Mouse (Mus musculus): ENCODE measurements around the gene Olfr1115. TPM values are rescaled to one million over a fixed set of nuclear protein-coding genes. Genes with fewer than 3 reads are reported as not detected.

The Olfr1115 gene
- not detected in 2 replicates for polyA plus RNA-seq (2012; rRNA removed)

DNA sequence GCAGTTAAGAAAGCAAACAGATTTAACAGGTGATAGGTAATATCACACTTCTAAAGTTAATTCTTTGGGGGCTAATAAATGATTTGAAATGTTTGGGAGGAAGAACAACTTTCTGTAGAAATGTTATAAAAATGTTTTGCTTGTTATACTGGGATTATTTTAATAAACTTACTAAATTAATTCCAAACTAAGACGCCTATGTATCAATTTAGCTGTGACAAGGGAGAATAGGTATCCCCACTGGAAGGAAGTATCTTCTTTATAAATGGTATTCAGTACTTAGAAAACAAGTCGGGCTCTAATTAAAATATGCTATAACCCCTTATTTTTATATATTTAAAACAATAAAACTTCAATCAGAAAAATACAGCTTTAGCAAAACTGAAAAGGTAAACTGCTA is at the start of gene Olfr1115:
Gene Olfr1115 (plus strand): TSS at position 301 of the 400 bp plus-strand sequence.

DNA sequence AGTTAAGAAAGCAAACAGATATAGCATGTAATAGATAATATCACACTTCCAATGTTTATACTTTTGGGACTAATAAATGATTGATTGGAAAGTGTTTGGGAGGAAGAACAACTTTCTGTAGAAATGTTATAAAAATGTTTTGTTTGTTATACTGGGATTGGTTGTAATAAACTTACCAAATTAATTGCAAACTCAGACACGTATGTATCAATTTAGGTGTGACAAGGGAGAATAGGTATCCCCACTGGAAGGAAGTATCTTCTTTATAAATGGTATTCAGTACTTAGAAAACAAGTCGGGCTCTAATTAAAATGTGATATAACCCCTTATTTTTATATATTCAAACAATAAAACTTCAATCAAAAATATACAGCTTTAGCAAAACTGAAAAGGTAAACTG is 39.1 kb upstream of the Olfr1115 start, which contains the start of gene Olfr1113:
Gene Olfr1113 (plus strand): TSS at position 301 of the 400 bp plus-strand sequence.

DNA sequence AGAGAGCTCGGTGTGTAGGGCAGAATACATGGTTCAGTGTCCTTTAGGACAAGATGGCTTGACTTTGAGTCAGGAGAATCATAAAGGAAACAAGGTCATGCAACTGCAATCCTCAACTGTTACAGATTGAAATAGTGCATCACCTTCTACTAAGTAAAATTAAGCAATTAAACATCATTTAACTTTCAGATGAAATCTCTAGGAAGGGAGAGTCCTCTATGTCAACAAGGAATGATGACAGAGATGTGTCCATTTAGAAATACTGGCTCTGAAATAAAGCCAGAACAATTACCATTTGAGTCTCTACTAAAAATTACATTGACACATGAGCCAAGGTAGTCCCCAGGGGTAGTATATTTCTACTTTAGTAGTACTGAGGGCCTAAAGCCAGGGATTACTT is 19.4 kb downstream of the Olfr1115 start, which contains the start of gene Olfr1116:
Gene Olfr1116 (plus strand): TSS at position 301 of the 400 bp plus-strand sequence.

Other genes with a start within 250 kb of the Olfr1115 start
- gene Olfr1102, start 249.6 kb upstream of the Olfr1115 start, polyA plus RNA-seq (2012; rRNA removed), result not detected in 2 replicates
- not detected in 2 replicates for gene Olfr1104, start 220.9 kb upstream of the Olfr1115 start, polyA plus RNA-seq (2012; rRNA removed)
- not detected in 2 replicates for gene Olfr1105, start 211.5 kb upstream of the Olfr1115 start, polyA plus RNA-seq (2012; rRNA removed)
- not detected in 2 replicates for gene Olfr1106, start 195.7 kb upstream of the Olfr1115 start, polyA plus RNA-seq (2012; rRNA removed)
- gene Olfr1107, start 172.2 kb upstream of the Olfr1115 start, polyA plus RNA-seq (2012; rRNA removed), result not detected in 2 replicates
- gene Olfr1109, start 152.0 kb upstream of the Olfr1115 start, polyA plus RNA-seq (2012; rRNA removed), result not detected in 2 replicates
- not detected in 2 replicates for gene Olfr259, start 133.4 kb upstream of the Olfr1115 start, polyA plus RNA-seq (2012; rRNA removed)
- not detected in 2 replicates for gene Olfr1110, start 107.7 kb upstream of the Olfr1115 start, polyA plus RNA-seq (2012; rRNA removed)
- gene Olfr1111, start 95.4 kb upstream of the Olfr1115 start, polyA plus RNA-seq (2012; rRNA removed), result not detected in 2 replicates
- gene Olfr1112, start 60.2 kb upstream of the Olfr1115 start, polyA plus RNA-seq (2012; rRNA removed), result not detected in 2 replicates
- not detected in 2 replicates for gene Olfr1113, start 39.0 kb upstream of the Olfr1115 start, polyA plus RNA-seq (2012; rRNA removed)
- gene Olfr1116, start 19.5 kb downstream of the Olfr1115 start, polyA plus RNA-seq (2012; rRNA removed), result not detected in 2 replicates
- not detected in 2 replicates for gene Olfr1118, start 59.6 kb downstream of the Olfr1115 start, polyA plus RNA-seq (2012; rRNA removed)
- not detected in 2 replicates for gene Olfr1120, start 106.8 kb downstream of the Olfr1115 start, polyA plus RNA-seq (2012; rRNA removed)
- not detected in 2 replicates for gene Olfr1121, start 121.9 kb downstream of the Olfr1115 start, polyA plus RNA-seq (2012; rRNA removed)
- not detected in 2 replicates for gene Olfr1122, start 137.8 kb downstream of the Olfr1115 start, polyA plus RNA-seq (2012; rRNA removed)
- gene Olfr1123, start 168.6 kb downstream of the Olfr1115 start, polyA plus RNA-seq (2012; rRNA removed), result not detected in 2 replicates
- gene Olfr1124, start 182.3 kb downstream of the Olfr1115 start, polyA plus RNA-seq (2012; rRNA removed), result not detected in 2 replicates
- gene Olfr1126, start 205.9 kb downstream of the Olfr1115 start, polyA plus RNA-seq (2012; rRNA removed), result not detected in 2 replicates
- not detected in 2 replicates for gene Pramel7, start 249.1 kb downstream of the Olfr1115 start, polyA plus RNA-seq (2012; rRNA removed)

Data from central nervous system, embryonic 14 days (tissue).